Mouse (Mus musculus): ENCODE data around the gene Apba3.

The Apba3 gene

DNA sequence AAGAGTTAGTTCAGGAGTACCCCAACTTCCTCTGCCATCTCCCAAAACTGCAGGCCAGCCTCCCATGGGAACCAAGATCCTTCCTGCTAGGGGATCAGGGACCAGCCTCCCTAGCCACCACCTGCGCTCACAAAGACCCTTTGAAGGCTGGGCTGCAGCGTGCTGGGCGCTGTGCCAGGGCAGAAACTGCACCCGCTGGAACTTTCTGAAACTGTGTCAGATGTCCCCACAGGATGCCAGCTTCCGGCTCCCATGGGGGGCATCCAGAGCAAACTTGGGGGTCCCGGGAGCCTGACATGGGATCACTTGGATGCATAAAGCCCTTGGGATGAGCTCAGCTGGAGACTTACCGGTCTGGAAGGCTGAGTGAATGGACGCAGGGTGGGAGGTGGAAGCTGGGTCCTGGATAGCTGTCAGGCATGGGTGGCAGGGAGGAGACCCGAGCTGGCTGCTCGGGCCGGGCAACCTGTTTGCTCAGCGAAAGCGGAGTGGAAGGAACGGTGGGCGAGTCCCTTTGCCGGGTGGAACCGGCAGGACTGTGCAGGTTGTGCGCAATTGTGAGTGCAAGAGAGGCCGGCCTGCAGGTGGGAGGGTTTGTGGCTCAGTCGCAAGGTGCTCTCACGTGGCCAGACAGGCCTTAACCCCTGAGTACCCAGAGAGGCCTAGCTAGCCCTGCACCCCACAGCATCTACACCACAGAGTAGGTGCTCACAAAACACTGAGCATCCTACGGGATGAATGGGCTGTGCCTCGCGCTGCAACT is 24.1 kb downstream of the Apba3 start:
- no peak for DNase-seq (ENCODE audit: low spot score)

DNA sequence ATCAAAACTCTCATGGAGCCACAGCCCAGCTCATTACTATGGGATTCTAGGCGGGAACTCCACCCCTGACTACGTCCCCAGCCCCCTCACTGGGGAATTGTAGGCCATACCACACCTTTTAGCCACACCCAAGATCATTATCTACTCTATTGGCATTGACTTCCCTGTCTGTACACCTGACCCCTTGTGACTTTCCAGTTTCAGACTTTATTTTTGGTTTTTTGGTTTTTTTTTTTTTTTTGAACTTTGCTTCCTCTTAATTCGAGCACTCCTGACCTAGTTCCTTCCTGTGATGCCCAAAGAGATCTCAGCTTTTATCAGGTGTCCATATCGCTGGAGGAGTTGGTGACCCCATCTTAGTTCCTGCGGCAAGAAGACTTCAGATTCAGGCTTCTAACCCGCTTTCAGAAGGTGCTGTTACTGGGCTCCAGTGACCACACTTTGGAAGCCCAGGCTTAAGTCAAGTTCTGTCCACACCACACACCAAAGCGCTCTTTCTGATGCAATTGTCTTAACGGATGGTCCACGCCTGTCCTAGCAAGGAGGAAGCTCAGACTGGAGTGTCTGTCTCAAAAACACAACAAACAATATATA is 24.8 kb downstream of the Apba3 start, which contains the start of gene Tjp3:
Tjp3 (minus strand) TSS at position 71 of the 594 bp plus-strand sequence.
- no peak for DNase-seq (ENCODE audit: low spot score)

DNA sequence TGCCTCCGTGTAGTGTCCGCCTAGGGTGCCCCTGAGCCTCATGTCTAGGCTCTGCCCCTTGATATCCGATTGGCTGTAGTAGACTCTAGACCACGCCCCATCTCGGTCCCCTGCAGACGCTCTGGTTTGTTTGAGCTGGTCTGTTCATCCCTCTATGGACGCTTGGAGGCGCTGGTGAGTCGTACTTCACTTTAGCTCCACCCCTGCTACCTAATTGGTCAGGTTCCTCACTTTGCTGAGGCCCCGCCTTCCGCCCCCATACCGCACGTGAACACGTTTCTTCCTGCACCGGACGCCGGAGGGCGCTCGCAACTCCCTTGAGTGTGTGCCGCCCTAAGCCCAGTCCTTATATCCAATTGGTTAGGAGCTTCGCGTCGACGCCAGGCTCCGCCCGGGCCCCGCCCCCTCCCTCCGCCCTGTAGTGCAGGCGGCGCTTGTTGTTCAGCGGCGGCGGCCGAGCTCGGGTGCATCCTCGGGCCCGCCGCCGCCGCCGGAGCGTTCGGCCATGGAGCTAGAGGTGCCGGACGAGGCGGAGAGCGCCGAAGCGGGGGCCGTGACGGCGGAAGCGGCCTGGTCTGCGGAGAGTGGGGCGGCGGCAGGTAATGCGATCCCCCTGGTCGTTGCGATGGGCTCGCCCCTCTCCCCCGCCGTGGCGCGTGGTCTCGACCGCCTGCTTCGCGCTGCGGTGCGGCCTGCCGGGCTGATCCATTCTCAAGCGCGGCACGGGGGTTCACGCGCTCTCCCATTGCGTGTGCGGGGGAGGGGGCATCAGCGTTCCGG is 26.0 kb downstream of the Apba3 start, which contains the start of gene Pip5k1c:
Pip5k1c (plus strand) TSS at position 410 of the 780 bp plus-strand sequence.
- peak; percentile 100 for DNase-seq (ENCODE audit: low spot score)

DNA sequence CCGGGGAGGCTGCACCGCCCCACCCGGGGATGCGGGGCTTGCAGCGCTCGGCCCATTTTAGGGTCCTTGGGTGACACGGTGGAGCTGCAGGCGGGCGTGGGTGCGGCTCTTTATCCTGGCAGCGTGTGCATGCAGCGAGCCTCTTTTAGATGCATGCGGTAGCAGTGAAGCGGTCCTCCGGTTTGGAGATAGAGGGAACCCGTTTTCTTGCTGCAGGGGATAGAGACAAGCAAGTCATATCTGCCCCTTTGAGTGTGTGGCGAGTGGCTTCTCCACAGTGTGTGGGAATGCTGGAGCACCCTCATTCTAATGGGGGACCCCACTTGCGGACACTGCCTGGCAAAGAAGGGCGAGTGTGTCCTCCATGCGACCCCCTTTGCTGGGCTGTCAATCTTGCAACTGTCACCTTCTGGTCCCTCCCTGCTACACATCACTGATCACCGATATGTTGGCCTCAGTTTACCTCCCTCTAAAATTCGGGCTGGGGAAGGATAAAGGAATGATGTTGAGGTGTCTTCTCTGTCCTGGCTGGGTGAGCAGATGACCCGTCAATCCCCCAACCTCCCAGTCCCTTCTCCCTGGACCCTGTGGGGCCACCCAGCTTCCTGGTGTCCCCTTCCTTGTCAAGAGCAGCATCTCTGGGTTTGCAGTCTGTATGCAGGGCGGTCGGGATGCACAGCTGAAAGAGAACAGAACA is 26.7 kb downstream of the Apba3 start:
- DNase-seq (ENCODE audit: low spot score), result no peak

DNA sequence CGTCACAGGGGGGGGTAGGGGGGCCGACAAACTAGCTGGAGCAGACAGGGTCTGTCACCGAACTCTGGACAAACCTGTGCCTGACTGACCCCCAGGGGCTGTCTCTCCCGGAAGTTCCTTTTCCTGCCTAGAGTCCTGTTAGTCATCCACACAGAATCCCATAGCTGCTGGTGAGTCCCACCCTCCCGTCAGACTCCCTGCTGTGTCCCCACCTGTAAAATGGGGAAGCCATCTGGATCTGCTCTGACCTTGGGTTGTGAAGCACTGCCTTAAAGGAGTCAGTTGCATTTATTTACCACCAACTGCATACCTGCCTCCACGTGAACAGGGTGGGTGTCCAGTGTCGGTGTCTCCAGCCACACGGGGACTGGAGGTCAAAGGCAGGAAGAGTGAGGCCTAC is 27.7 kb downstream of the Apba3 start:
- DNase-seq (ENCODE audit: low spot score), result no peak

DNA sequence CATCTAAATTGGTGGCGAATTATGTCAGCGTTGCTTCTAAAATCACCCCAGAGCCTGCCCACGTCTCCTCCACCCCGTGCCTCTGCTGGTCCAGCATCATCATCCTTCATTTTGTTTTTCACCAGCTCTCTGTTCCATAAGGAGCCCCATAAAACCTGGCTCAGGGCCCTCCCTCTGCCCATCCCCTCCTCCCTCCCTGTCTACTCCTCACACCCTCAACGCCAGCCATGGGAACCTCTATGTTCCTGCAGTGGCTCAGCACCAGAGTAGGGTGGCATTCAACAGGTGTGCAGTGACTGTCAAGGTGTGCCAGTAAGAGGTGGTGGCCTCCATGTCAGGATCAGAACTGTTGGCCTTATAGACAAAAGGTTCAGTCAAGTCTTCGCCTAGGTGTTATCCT is 28.4 kb downstream of the Apba3 start:
- no peak for DNase-seq (ENCODE audit: low spot score)

DNA sequence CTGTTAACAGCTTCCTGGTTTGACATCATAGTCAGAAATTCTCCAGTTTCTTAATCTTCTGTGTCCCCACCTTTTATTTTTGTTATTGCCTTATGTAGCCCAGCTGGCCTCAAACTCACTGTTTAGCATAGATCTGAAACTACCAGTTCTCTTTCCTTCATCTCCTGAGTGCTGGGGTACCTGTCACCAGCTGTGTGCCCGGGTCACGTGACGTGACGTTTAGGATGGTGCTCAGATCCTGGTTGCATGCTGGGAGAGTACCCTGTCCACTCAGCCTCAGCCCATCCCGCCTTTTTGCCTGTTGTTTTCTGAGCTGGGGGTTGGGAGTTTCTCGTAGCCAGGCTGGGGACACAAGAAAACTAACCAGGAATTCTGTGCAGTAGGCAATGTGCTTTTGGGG is 30.5 kb downstream of the Apba3 start:
- DNase-seq (ENCODE audit: low spot score), result no peak

DNA sequence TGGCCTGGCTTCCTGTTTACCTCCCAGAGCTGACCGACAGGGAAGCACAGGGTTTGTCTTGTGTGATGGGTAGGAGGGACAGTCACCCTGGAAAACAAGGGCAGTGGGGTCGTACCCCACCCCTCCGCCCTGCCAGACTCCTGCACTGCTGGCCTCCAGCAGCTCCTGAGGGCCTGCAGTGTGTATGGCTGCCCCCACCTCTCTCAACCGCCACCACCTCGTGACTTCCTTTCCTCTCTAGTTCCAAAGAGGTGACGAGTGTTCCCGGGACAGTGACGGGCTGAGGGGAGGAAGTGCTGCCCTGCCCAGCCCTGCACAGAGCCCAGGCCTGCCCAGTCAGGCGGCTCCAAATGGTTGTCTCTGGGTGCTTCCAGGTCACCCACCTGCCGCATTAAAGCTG is 31.1 kb downstream of the Apba3 start:
- DNase-seq (ENCODE audit: low spot score), result no peak

DNA sequence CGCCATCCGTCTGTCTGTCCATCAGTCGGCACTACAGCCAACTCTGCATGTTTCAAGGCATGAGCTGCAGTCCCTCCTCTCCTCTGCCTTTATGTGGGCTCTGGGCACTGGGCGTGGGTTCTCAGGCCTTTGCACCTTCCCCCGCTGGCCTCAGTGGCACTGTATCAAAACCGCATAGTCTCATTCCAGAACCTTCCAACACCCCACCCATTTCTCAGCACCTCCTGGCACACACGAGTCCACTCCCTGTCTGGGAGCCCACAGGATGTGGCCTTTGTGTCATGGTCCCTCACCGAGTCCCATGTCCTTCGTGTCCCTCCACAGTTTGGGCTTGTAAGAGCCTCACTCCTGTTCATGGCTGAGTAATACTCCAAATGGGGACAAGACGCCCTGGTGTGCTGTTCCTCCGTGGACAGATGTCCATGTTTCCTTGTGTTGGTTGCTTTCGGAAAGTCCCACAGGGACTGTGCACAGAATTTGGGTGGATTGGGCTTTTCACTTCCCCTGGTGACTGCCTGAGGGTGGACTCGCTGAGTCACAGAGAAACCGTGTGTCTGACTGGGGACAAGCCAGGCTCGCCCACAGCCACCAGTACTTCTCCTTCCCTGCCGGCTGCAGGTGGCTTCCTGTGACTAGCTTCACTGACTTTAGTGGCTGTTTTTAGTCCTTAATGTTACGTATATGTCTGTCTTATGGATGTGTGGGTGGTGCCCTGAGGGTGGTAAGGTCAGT is 31.8 kb downstream of the Apba3 start:
- DNase-seq (ENCODE audit: low spot score), result no peak

DNA sequence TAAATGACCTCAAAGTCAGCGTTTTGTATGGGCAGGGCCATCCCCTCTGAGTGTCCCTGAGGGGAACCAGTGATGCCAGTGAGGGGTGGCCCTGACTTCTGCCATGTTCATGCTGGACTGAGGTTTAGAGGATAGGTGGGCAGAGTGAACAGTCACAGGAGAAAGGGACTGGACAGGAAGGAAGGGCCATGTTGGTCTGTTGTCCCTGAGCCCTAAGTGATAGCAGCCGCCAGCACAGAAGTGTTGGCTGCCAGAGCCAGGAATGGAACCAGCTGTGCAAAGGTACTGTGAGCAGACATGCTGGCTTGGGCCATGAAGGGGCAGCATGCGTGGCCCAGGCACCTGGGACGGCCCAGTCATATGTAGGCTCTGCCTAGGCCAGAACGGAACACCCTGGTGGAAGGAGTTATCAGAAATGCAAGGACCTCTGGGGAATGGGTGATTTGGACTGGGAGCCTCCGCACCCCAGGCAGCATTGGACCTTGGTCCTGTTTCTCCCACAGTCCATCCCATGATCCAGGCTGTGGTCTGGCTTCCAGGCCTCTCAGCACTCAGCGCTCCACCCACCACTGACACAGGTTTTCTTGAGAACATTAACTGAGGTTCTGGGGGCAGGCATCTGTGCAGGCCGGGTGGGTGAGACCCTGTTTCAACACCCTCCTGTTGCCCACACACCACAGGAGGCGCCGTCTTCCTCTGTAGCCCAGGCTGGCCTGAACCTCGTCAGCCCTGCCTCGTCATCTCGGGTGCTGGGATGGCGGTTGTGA is 33.0 kb downstream of the Apba3 start:
- DNase-seq (ENCODE audit: low spot score), result no peak

DNA sequence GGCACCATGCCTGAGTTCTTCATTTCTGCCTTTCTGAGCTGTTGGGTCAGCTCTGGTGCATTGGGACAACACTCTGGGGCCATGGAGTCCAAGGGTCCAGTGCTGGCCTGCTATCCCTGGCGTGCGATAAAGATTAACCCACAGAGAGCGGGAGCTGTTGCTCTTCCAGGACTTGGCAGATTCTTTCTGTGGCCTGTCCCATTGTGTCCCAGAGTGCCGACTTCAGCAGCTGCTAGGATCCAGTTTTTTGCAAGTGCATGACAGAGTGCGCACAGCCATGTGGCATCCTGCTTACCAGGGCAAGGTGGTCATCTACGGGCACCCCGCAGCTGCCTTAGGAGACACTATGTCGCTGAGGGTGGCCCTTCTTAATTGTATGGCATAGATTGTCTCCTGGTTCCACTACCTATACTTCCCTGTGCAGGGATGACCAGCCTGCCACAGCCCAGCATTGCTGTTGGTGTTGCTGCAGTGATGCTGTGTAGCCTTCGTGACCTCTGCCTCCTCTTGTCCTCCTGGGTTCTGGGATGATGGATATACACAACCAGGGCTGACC is 33.7 kb downstream of the Apba3 start:
- no peak for DNase-seq (ENCODE audit: low spot score)

DNA sequence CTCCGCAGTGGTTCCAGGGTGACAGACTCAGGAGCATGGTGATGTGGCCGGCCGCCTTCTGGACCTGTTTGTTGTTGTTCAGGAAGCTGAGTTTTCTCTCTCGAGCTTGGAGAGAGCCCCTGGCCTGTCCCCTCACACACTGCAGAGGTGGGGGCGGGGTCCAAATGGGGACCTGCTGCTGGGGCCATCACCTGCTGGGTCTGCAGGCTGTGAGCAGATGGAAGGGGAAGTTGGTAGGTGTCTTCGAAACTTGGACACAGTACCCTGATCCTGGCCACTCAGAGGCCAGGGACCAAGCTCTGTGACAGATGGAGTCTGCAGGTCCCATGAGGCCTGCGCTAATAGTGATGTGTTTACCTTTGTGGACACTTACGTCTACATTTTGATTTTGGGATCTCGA is 34.6 kb downstream of the Apba3 start:
- DNase-seq (ENCODE audit: low spot score), result no peak

DNA sequence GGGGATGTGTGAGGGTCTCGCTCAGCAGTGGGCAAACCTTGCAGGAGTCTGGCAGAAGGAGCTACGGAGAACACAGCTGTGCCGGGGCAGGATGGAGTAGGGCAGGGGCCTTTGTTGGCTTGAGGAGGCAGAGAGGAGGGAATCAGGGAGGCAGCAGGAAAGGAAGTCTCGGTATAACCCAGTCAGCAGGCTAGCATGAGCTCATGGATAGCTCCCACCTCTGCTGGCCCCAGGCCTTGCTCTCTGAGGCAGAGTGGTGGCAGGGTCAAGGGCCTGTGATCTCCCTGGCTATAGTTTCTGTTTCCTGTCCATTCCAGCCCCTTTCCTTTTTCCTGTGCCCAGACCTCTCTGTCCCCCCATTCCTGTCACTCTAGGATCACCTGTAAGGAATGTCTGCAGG is 35.5 kb downstream of the Apba3 start:
- no peak for DNase-seq (ENCODE audit: low spot score)

DNA sequence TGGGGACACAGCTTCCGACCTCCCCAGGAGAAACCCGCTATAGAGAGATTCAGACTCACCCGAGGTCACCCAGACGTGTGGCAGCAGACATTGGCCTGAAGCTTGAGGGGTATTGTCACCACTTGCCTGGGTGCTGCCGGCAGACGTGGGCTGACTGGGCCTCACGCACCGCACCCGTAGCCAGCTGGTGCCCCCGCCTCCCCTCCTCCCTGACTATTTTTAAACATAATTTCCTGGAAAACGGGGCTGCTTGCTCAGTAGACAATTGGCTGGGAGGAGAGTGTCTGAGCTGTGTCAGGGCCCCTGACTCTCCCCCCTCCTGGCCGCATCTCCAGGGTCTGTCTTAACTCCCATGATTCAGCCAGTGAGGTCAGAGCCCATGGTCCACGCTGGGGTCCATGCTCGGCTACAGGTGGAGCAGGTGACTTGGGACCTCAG is 36.0 kb downstream of the Apba3 start:
- DNase-seq (ENCODE audit: low spot score), result no peak

DNA sequence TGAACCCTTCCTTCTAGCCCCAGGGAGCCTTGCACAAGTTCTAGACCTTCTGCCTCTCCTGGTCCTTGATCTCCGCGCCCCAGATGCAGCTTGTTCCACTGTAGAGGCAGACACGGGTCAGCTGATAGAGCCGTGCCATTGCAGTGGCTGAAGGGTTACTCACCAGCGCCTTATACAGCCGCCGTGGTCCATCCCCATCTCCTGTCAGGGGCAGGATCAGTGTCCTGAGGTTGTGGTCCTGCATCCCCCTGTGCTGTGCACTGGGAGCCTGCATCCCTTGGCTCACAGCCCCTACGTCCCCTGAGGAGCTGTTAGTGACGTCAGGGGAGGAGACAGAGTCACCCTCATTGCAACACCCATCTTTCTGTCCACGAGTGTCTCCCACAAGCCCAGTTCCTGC is 36.5 kb downstream of the Apba3 start:
- no peak for DNase-seq (ENCODE audit: low spot score)

DNA sequence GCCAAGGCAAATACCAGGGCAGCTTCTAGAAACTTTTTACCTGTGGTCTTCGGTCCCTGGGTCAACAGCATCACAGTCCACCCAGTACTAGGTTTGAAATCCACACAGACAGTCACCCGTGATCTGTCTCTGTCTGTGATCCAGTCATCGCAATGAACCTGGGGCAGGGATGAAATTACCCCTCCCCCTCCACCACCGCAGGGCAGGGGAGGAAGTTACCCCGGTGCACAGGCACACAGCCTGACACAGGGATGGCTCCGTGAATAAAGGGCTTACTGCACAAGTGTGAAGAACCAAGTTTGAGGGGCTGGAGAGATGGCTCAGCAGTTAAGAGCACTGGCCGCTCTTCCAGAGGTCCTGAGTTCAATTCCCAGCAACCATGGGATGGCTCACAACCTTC is 37.0 kb downstream of the Apba3 start:
- DNase-seq (ENCODE audit: low spot score), result no peak

DNA sequence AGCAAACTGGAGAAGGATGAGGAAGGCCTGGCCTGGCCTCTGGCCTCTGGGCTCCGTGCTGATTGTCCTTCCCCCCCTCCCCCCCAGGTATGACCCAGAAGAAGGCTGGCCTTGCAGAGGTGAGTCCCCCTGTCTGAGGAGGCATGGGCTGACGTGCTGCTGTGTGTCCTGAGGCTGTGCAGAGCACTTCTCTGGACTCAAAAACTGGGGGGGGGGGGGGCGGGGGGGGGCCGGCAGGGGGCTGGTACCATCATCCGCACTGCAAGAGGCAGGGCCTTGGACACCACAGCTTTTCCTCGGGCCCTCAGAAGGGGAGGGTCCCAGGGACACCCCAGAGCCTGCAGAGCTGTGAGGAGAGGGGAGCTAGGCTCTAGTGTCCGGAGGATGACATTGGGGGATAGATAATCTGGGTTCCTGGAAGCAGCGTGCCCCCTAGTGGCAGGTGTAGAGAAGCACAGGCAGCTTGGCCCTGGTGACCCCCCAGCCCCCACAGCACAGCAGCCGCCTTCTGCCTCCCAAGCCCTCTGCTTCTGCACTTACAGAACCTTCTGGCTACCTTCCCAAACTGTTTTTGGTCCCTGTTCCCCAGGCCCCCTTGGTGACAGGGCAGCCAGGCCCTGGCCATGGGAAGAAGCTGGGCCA is 38.0 kb downstream of the Apba3 start:
- DNase-seq (ENCODE audit: low spot score), result no peak

DNA sequence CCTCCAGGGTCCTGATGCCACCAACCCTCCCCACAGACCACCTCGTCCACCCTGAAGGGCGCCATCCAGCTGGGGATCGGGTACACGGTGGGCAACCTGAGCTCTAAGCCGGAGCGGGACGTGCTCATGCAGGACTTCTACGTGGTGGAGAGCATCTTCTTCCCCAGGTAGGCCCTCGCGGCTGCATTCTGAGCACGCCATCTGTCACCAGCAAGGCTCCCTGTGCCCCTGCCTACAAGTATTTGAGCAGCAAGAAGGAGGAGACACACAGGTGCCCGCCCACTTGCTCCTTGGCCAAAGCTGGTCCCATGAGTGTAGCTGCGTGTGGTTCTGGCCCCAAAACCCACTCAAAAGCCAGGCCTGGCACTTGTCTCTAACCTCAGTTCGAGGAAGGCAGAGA is 38.9 kb downstream of the Apba3 start:
- DNase-seq (ENCODE audit: low spot score), result no peak

DNA sequence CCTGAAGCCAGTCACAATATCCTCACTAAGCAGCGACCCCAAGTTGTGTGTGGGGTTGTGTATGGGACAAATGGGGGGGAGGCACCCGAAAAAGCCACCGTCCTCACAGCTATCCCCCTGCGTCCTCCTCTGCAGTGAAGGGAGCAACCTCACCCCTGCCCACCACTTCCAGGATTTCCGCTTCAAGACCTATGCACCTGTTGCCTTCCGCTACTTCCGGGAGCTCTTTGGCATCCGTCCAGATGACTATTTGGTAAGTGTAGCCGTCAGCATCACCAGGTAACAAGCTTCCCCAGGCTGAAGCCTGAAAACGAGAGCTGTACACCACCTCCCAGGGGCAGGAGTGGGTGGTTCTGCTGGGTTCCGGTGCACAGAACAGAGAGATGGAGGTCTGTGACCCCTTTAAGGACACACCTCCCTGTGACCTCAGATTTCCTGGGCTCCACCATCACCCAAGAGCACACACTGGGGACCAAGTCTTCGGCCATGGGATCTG is 39.5 kb downstream of the Apba3 start:
- DNase-seq (ENCODE audit: low spot score), result no peak
